23 mouse cellular contexts compared by ENCODE assay signal in the genomic region with DNA sequence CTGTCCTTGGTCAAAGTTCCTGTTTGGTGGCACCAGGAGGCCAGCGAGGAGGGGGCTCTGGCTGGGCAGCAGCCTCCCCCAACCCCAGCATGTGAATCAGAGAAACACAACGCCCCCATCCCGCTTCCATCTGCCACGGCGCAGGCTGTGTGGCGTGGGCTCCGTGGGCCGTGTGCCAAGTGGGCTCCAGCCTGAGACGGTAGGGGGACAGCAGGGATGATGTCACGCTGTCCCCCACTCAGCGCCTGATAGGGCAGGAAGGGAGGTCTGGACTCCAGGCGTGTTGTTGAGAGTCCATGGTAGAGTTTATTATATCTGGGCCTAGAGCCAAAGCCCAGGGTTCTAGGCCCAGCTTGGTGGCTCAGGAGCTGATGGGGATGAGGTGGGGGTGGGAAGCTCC. TPM values are rescaled to one million over a fixed set of nuclear protein-coding genes. Genes with fewer than 3 reads are reported as not detected.
DNase-seq lines count a peak whose midpoint lies in the region; TF ChIP-seq lines count a peak whose summit lies in the region.
"Had no signal": no experiment of that assay in that cellular context is flagged by ENCODE, and none has a peak within 500 bp of the region (broad histone marks: within the 10 kb centered on the region; RNA-seq: fewer than 3 reads in every experiment).

No protein-coding gene starts in this region.

- DNase-seq in cerebellum, postnatal 25 days: peak; percentile 43 to 60
- no peak for DNase-seq in cerebellum, adult 2 months
- peak; percentile 12 for DNase-seq in brain, embryonic 14.5 days (ENCODE audit: low read depth)
- peak; percentile 61 to 70 for DNase-seq in layer of hippocampus, postnatal 14 days (ENCODE audit: low spot score in 2 of 2)
- DNase-seq in right cerebral cortex, adult 2 months (ENCODE audit: low spot score in 2 of 2): peak; percentile 68 to 83
- DNase-seq in kidney, adult 8-10 months: no peak
- DNase-seq in MN1 (ENCODE audit: low spot score): no peak
- no peak for DNase-seq in gastrocnemius, postnatal 4 days (ENCODE audit: low spot score in 2 of 2)
- DNase-seq: adrenal gland, adult 2 months; B cell, adult 2 months; gastrocnemius, adult 2 months; heart, adult 2 months; lung, postnatal 10 days had no signal

- TF ChIP-seq CTCF in cerebellum, adult 2 months (IDR thresholded peaks at IDR 0.05; ENCODE audit: borderline replicate concordance, insufficient read depth, low read depth, low read length): no peak
- TF ChIP-seq CTCF in brain, embryonic 14.5 days (IDR thresholded peaks at IDR 0.05; ENCODE audit: borderline replicate concordance, extremely low read depth, insufficient read depth, insufficient read length): no peak

- WGBS in cerebellum, adult 2 months: 18% methylated on average over 12 of the region's 12 CpGs

- no peak for TF ChIP-seq POLR2A in cerebellum, adult 2 months (IDR thresholded peaks at IDR 0.05; ENCODE audit: borderline replicate concordance, insufficient read depth, low read length)
- no peak for TF ChIP-seq POLR2A in brain, embryonic 14.5 days (IDR thresholded peaks at IDR 0.05; ENCODE audit: borderline replicate concordance, extremely low read depth, insufficient read depth, insufficient read length, poor library complexity, severe bottlenecking)

- peaks cover 79% of the 10 kb centered on the region for H3K4me1 ChIP-seq in cerebellum, adult 2 months (ENCODE audit: control insufficient read depth, insufficient read depth, low read length)
- H3K4me1 ChIP-seq: embryonic facial prominence, embryonic 15.5 days; neural tube, embryonic 15.5 days had no signal

- H3K27me3 ChIP-seq in cerebellum, adult 2 months (ENCODE audit: control insufficient read depth, insufficient read depth, low read length): no peaks in the 10 kb centered on the region

- H3K27ac ChIP-seq in cerebellum, adult 2 months (ENCODE audit: insufficient read depth, low read length): no peak overlapping the region
- H3K27ac ChIP-seq: embryonic facial prominence, embryonic 15.5 days; gastrocnemius, adult 2 months; heart, adult 2 months; hindbrain, embryonic 12.5 days; kidney, postnatal 0 days; liver, embryonic 14.5 days; neural tube, embryonic 15.5 days had no signal

- H3K4me3 ChIP-seq in cerebellum, adult 2 months (replicated peaks; ENCODE audit: insufficient read depth, low read depth, low read length): no peak overlapping the region
- H3K4me3 ChIP-seq: embryonic facial prominence, embryonic 15.5 days; gastrocnemius, adult 2 months; heart, adult 2 months; hindbrain, embryonic 12.5 days; megakaryocyte, embryonic 14.5 days; neural tube, embryonic 15.5 days had no signal

RNA-seq across cellular contexts. Expression of a gene that starts 8.3 kb away (rescaled TPM):
- 88.0 and 100 TPM in 2 replicates for polyA plus RNA-seq in cerebellum, adult 2 months (2012; rRNA removed)
- polyA plus RNA-seq in brain, embryonic 14.5 days (2012; rRNA removed): 20.7 and 53.6 TPM in 2 replicates
- 100 to 1,000 TPM; 878 to 953 TPM for total RNA-seq in layer of hippocampus, postnatal 14 days (2021)
- 1 to 10 TPM; 7.7 to 8.2 TPM for total RNA-seq in gastrocnemius, postnatal 4 days (2021)

RNA-seq across cellular contexts. Expression of a gene that starts 18.6 kb away (rescaled TPM):
- 55.1 and 56.7 TPM in 2 replicates for polyA plus RNA-seq in cerebellum, adult 2 months (2012; rRNA removed)
- polyA plus RNA-seq in brain, embryonic 14.5 days (2012; rRNA removed): 77.6 and 110 TPM in 2 replicates
- total RNA-seq in layer of hippocampus, postnatal 14 days (2021): 10 to 100 TPM; 41.1 TPM
- total RNA-seq in gastrocnemius, postnatal 4 days (2021): 10 to 100 TPM; 19.0 to 19.2 TPM

RNA-seq across cellular contexts. Expression of a gene that starts 37.8 kb away (rescaled TPM):
- 1.7 and 4.1 TPM in 2 replicates for polyA plus RNA-seq in cerebellum, adult 2 months (2012; rRNA removed)
- 0.53 and 1.8 TPM in 2 replicates for polyA plus RNA-seq in brain, embryonic 14.5 days (2012; rRNA removed)
- total RNA-seq in layer of hippocampus, postnatal 14 days (2021): 10 to 100 TPM; 21.9 to 36.2 TPM
- total RNA-seq in gastrocnemius, postnatal 4 days (2021): 1 to 10 TPM; 1.3 to 1.5 TPM
- polyA plus RNA-seq: forebrain, embryonic 14.5 days; heart, embryonic 16.5 days; intestine, embryonic 16.5 days; limb, embryonic 11.5 days had no signal

RNA-seq across cellular contexts. Expression of a gene that starts 38.2 kb away (rescaled TPM):
- 183 TPM in 2 replicates for polyA plus RNA-seq in cerebellum, adult 2 months (2012; rRNA removed)
- polyA plus RNA-seq in brain, embryonic 14.5 days (2012; rRNA removed): 69.6 and 84.6 TPM in 2 replicates
- 100 to 1,000 TPM; 389 to 413 TPM for total RNA-seq in layer of hippocampus, postnatal 14 days (2021)
- total RNA-seq in gastrocnemius, postnatal 4 days (2021): 10 to 100 TPM; 58.9 to 59.7 TPM

RNA-seq across cellular contexts. Expression of a gene that starts 53.9 kb away (rescaled TPM):
- polyA plus RNA-seq in cerebellum, adult 2 months (2012; rRNA removed): 42.7 and 45.2 TPM in 2 replicates
- polyA plus RNA-seq in brain, embryonic 14.5 days (2012; rRNA removed): 46.5 and 47.9 TPM in 2 replicates
- 10 to 100 TPM; 18.5 to 23.3 TPM for total RNA-seq in layer of hippocampus, postnatal 14 days (2021)
- total RNA-seq in gastrocnemius, postnatal 4 days (2021): 10 to 100 TPM; 60.4 to 61.3 TPM

Comparison
In these comparisons a context has a peak if more than half of its experiments do, and no peak if none do; other contexts are left out.
1. DNase-seq: peak in cerebellum, postnatal 25 days (2 of 2), brain, embryonic 14.5 days (single experiment), layer of hippocampus, postnatal 14 days (2 of 2) and right cerebral cortex, adult 2 months (2 of 2); none in cerebellum, adult 2 months (0 of 2), kidney, adult 8-10 months (0 of 2), MN1 (single experiment) and gastrocnemius, postnatal 4 days (0 of 2).
2. RNA of a gene that starts 8.3 kb away (total RNA-seq): 878 to 953 TPM in layer of hippocampus, postnatal 14 days; 7.7 to 8.2 TPM in gastrocnemius, postnatal 4 days; every median in the first group is over 10 times any median in the second.
3. RNA of a gene that starts 37.8 kb away (total RNA-seq): 21.9 to 36.2 TPM in layer of hippocampus, postnatal 14 days; 1.3 to 1.5 TPM in gastrocnemius, postnatal 4 days; every median in the first group is over 4 times any median in the second.